Mouse (Mus musculus) liver, adult 2 months (tissue): ENCODE measurements at regions not wholly inside any gene's neighbourhood (a gene's known extent, or its start where the extent isn't known, plus 50 kb on each side); places are given as distances from the start of the nearest gene placed in this dataset.

Experiments used
- CTCF ChIP-seq: fragments of 200-500 bp; IDR thresholded peaks from 2 replicates; pipeline ENCODE4 v1.5.1; 2011; ENCODE audit warnings: low read depth, low read length, control low read depth
- POLR2A ChIP-seq: fragments of 200-500 bp; IDR thresholded peaks from 2 replicates; pipeline ENCODE4 v1.6.1; 2011; ENCODE audit warnings: low read length, control low read depth; ENCODE audit not compliant: insufficient read depth; ENCODE audit errors: extremely low read depth

DNA sequence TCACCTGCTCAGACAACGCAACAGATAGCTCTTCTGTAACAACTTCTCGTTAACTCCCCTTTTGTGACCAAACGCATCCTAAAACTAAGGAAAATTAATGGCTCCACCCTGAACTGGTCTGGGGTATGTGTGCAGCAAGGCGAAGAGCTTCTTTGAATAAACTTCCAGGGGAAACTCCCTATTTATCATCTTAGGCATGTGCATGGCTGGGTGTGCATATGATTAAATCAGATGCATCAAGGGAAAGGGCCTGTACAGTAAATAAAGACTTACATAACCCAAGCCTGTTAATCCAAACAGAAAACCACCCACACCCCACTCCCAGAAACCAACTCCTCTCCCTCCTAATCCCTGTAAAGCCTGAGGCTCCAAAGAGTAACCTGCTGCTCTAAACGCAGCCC lies 59.2 kb upstream of the Znrf2 start:
- TF ChIP-seq POLR2A (no peak), CTCF (no peak)
